Mouse (Mus musculus) thymus, adult 18-20 months (tissue): ENCODE measurements around the gene Tbc1d17.
"Not testable (repeated sequence)": the region's sequence is repeated elsewhere in the genome, so short reads cannot be mapped to it uniquely, and the experiment has no call there.

Experiments
- DNase-seq, 2 experiments: peaks; one replicate each; pipeline ENCODE4 v3.0.0; 2022; ENCODE audit warnings: mixed read lengths in 2 of 2

Gene Tbc1d17

DNA sequence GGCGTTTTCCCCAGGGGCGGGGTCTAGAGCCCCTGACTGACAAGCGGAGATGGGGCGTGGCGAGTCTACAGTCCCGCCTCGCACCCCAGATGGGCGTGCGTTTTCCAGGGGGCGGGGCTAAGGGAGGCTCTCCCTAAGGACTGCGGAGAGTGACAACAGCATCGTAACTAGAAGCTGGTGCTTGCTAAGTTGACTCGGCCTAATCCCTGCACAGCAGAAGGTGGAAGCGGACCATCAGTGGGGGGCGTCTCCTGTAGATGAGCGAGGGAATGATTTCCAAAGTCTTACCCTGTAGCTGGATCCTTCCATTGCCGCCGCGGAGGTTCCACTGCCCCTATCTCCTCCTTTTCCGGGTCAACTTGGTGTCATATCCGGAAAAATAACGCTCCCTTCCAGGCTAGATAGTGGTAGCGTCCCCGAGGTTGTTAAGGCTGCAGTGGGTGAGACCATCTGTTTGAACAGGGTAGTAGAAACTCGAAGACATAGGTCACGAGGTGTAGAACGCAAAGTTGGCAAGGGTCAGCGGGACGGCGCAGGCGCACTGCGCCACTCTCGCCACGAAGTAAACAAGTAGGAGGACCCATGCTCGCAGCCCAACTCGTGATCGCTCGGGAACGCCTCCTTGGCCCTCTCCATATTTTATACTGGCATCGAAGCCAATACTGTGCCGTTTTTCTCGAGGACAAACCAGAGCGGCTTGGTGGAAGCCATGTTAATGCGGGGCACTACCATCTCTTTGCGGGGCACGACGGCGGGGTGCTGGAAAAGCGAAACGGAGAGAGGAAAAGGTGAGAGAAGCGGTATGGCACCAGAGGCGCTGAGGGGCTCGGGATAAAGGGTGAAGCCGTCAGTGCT is at the start of gene Tbc1d17, which contains the start of gene Akt1s1:
Gene Tbc1d17 (minus strand): TSS at position 519 of the 855 bp plus-strand sequence.
Gene Akt1s1 (plus strand): TSS at position 431 of the 855 bp plus-strand sequence.
- peak; percentile 96 to 99 for DNase-seq

DNA sequence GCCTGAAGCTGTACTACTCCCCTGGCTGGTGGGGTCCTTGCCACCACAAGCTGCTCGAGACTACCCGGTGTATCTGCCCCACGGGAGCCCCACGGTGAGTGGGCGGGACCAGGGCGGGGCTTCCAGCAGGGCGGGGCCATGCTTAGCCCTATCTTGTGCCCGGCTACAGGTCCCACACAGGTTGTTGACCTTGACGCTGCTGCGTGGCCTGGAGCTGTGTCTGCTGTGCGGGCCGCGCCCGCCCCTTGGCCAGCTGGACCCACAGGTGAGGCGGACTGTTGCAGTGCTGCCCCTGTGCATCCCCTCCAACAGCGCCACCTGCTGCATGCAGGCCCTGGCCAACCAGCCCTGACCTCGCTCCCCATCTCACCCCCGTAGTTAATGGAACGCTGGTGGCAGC is 49.7 kb upstream of the Tbc1d17 start:
- DNase-seq, result no peak

DNA sequence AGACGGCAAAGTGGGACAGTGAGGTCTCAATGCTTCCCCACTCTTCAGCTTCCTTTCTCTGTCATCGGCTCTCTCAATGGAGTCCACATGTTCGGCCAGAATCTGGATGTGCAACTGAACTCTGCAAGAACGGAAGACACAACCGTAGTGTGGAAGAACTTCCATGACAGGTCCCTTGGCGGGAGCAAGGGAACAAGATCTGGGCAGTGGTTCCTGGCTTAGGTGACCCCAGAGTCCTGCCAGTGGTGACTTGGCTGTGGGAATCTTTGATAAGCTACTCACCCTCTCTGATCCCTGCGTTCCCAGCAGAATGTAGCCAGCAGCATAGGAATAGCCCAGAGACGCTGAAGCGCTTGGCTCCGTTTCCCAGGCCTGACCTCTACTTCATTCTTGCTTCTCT is 47.6 kb upstream of the Tbc1d17 start:
- DNase-seq, result no peak

- DNase-seq, result peak; percentile 70 to 79
Measured at GRCm38 (mm10) chr7:44895593-44896434, 46.9 kb upstream of the Tbc1d17 start, which contains the start of gene Fuz. Fuz (plus strand) TSS chr7:44896079.

DNA sequence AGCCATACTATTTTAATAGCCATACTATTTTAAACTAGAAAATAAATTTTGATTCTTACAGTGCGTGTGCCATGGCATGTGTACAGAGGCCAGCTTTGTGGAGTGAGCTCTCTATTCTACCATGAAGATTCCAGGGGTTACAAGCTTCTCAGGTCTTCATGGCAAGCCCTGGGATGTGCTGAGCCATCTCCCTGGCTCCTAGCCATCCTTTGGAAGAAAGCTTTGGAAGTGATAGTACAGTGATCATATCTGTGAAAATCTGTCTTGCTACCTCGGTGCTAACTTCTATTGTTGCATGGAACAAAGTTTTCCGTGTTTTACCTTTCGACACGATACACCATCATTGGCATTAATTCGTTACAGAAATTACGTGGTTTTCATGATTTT is 46.3 kb upstream of the Tbc1d17 start:
- DNase-seq, result no peak

DNA sequence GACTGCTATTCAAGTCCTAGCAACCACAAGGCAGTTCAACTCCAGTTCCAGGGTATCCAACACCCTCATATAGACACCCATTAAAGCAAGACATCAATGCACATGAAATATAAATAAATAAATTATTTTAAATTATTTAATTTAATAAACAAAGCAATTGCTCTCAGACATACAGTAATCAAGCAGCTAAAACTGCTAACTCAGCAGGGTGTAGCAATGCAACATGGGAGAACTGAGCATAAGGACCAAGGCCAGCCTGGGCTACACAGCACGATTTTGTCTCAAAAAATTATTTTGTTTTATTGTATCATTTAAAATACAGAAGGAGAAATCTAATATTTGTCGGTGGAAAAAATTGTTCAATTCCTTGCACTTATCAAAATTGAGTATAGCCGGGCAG is 45.3 kb upstream of the Tbc1d17 start:
- DNase-seq, result no peak

DNA sequence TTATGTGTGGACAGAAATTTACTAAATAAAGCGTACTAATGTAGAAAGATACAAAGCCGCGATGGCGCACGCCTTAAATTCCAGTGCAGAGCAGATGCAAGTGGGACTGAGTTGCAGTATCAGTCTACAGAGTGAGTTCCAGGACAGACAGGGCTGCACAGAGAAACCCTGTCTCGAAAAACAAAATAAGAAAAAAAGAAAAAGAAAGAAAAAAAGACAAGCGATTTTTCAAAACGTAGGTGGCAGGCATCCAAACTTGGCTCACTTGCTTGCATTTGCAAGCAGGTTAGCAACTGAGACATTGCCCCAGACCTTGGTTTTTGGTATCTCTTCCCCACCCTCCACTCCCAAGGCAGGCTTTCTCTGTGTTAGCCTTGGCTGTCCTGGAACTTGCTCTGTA is 44.3 kb upstream of the Tbc1d17 start:
- no peak for DNase-seq

DNA sequence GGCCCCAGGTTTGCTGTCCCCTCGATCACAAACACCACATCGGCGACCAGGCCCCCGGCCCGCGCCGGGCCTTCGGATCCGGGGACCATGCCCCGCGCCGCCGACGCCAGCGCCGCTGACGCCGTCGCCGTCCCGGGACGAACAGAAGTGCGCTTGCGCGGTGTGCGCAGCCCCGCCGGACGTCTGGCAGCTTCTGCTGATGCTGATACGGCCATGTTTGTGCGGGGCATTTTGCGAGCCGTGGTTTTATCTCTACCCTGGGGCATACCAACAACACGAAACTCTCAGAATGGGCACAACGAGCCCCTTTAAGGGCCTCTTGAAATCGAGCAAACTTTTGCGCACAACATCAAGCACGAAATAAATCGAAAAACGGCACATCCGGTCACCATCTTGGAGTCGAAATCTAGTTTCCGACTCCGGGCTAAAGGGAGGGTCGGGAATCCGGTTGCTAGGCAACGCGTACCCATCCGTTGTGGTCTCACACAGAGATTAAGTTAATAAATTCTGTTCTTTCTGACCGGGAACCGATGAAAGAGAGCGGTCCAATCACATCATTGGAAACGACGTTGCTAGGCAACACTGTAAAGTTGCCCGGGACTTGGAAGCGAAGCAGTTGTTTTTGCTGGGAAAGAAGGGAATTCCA is 43.5 kb upstream of the Tbc1d17 start, which contains the start of gene Med25:
Gene Med25 (minus strand): TSS at position 437 of the 646 bp plus-strand sequence.
- DNase-seq, result peak; percentile 76 to 82

- no peak for DNase-seq
Measured at GRCm38 (mm10) chr7:44891611-44892010, 42.7 kb upstream of the Tbc1d17 start.

GRCm38 (mm10) chr7:44890737-44891136 is 41.9 kb upstream of the Tbc1d17 start:
- no peak for DNase-seq

DNA sequence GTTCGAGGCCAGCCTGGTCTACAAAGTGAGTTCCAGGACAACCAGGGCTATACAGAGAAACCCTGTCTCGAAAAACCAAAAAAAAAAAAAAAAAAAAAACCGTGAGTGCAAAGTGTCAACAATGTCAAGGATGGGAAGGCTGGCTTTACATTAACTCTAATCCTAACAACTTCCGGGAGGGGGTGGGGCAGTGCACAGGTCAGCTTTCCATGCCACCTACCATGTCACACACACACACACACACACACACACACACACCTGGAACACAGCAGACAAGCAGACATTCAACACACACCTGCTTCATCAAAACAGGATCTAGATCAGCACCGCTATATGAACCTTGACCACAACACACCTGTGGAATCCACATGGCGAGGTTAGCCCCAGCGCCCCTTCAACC is 41.3 kb upstream of the Tbc1d17 start:
- no peak for DNase-seq

DNA sequence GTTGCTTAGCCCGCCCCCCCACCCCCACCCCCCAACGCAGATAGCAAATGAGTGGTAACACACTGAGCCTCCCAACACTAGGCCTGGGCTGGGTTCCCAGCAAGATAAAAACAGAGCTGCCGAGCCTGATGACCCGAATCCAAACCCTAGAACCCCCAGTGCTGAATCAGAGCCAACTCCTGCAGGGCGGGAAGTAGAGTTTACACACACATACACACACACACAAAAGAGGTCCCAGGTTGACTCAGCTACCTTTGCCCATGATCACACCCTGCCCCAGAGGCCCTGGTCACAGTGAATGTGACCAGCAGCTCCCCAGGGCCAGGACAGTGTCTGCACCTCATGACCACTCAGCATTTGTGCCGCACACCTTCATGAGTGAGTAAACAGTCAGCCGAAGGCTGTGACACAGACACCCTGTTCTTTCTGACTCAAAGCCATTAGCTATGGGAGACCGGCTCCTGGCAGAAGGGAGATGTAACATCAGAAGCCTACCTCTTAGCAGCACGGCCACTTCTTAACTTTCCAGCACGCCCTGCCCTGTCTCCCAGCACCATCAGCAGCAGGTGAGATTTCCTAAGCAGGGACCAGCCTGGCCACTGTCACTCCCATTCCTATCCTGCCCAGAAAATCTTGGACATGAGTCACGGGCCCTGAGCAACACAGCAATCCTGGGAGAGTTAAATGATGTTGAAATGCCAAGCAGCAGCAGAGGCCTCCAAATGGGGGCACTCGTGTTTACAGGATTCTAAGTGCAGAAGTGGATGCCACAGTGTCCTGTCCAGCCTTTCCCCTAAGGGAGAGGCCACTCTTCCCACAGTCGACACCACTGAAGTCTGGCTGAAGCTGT is 39.6 kb upstream of the Tbc1d17 start:
- DNase-seq, result no peak

DNA sequence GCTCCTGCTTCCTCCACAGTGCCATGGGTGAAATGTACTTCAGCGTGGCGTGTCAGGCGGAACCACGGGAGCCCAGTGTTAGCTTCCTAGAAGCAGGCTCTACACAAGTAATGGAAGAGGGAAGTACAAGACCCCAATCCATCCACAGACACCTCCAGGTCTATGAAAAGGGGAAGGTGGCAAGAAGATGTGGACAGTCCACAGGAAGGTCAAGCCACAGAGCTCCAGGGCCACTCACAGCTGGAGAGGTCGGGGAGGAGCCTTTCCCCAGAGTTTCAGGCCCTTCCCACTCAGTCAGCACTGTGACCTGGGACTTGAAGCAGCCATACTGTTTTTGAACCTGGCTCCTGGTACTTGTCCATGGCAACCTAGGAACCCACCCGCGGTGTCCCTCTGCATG is 38.1 kb upstream of the Tbc1d17 start:
- no peak for DNase-seq

- DNase-seq, result no peak
Measured at GRCm38 (mm10) chr7:44884637-44885036, 35.8 kb upstream of the Tbc1d17 start.

DNA sequence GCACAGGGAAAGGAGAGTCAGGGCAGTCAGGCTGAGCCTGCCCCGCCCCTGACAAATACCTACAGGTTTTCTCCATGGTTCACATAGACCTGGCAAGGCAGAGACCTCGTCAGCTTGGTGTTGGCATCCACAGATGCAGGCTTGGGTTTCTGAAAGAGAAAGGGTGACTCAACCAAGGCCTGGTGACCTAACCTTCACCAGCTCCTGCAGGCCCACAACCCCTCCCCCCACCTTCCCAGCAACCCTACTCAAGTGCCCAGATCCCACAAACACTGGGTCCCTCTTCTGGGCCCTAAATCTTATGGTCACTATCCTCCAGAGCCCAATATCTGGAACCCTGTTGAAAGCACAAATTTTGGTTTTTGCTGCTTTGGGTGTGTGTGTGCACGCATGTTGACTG is 34.2 kb upstream of the Tbc1d17 start:
- DNase-seq, result no peak

- no peak for DNase-seq
Measured at GRCm38 (mm10) chr7:44877833-44878232, 29.0 kb upstream of the Tbc1d17 start.

GRCm38 (mm10) chr7:44871774-44872173 is 22.9 kb upstream of the Tbc1d17 start:
- not testable (repeated sequence) for DNase-seq

- DNase-seq, result no peak
Measured at GRCm38 (mm10) chr7:44871181-44871580, 22.3 kb upstream of the Tbc1d17 start.

DNA sequence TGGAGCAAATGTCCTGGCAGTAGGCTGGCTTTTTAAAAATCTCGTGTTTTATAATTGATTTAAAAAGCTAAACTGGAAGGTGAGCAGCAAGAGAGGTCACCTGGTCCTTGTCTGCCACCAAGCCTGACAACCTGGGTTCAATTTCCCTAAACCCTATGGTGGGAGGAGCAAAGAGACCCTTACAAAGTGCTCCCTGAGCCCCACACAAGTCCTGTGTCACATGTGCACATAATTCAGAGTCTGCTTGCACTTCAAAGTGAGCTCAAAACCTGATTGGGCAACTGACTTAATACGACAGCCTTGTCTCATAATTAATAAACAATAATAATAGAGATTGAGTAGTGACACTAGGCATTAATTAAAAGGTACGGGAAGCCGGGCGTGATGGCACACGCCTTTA is 21.7 kb upstream of the Tbc1d17 start:
- no peak for DNase-seq

DNA sequence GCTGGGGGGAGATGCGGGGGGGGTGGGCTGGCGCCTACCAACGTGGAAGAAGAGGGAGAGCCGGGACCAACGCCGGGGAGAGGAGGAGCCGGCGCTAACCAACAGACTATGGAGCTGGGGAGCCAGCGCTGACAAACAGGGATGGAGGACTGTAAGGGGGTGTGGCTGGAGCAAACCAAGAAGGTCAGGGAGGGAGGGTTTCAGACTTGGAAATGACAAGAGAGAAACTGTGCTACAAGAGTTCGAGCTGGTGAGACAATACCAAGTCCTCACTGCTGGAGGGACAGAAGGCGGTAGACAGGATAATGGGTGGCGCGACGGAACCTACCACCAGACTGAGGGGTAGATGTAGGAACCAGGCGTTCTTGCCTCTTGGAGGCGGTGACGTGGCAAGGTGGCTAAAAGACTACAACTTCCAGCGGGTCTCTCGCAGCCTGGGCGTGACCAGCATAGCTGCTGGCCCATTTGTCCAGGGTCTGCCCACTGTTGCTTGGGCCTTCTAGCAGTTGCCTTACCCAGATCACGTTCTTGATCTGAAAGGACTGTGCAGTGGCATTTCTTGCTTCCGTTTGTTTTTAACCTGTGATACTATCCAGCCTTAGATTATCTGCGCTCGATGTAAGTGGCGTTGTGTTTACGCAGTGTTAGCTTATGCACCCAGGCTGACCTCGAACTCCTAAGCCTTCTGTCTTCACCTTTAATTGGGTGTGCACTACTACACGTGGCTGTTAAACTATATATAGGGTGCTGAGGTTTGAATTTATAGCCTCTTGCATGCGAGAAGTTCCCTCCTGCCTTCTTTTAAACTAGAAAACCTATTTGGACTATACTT is 21.0 kb upstream of the Tbc1d17 start, which contains the start of gene Ptov1:
Gene Ptov1 (minus strand): TSS at position 92 of the 832 bp plus-strand sequence.
- peak; percentile 82 to 89 for DNase-seq
